Mouse (Mus musculus): ENCODE data around the gene Bcl11a.

GRCm38 (mm10) chr11:24082385-24083075 lies 4.7 kb downstream of the Bcl11a start:
- TF ChIP-seq MAFK (IDR thresholded peaks at IDR 0.05; ENCODE audit: insufficient read depth, low read depth, low read length) (no peak), ZNF384 (IDR thresholded peaks at IDR 0.05; ENCODE audit: low read depth, low read length) (no peak), HCFC1 (IDR thresholded peaks at IDR 0.05; ENCODE audit: borderline replicate concordance, insufficient read depth, low read length) (no peak), CHD2 (IDR thresholded peaks at IDR 0.05; ENCODE audit: low read depth, low read length) (no peak)

Measured in ES-E14 (cell line).